Mouse (Mus musculus): ENCODE results near the gene Tanc2. TPM values are rescaled to one million over a fixed set of nuclear protein-coding genes. Genes with fewer than 3 reads are reported as not detected.

The Tanc2 gene
- 10 to 100 TPM; 11.7 to 14.5 TPM for total RNA-seq (2021)

DNA sequence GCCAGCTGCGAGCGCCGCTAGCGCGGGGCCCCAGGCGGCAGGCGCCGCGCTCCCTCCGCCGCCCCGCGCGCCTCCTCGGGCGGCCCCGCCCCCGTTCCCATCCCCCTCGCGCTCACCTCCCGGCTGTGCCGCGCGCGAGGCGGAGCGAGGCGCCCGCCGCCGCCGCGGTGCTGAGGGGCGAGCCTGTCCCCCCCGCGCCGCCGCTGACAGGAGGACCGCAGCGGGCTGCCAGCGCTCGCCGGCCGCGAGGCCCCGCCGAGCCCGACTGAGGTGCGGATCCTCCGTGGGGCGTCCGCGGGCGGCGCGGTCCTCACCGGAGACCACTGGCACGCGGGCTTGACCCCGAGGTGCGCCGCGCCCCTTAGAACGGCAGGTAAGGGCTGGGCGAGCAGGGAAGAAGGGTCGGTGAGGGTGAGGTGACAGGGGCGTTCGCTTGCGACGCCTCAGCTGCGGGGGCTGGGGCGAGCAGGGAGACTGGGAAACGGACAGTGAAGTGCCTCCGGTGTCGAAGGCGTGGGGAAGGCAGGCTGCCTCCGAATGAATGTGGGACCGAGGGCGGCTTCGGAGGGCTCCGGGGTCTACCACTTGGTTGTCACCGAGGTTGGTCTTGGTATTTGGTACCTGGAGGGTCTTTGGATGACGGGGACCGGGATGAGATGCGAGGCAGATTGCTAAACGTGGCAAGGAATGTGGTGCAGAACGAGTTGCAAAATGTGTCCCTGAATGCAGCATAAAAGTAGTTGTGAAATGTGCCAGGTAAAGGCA lies at the start of gene Tanc2:
Gene Tanc2, plus strand, starts transcription at position 110 of the 765 bp plus-strand sequence.
- intact Hi-C loops (cut with DNase I) = loop anchor here (5.0 kb wide), 3 partner anchors 78 to 322 kb away; no protein-coding TSS in a partner anchor
- DNase-seq (ENCODE audit: low spot score) = peak; percentile 34

DNA sequence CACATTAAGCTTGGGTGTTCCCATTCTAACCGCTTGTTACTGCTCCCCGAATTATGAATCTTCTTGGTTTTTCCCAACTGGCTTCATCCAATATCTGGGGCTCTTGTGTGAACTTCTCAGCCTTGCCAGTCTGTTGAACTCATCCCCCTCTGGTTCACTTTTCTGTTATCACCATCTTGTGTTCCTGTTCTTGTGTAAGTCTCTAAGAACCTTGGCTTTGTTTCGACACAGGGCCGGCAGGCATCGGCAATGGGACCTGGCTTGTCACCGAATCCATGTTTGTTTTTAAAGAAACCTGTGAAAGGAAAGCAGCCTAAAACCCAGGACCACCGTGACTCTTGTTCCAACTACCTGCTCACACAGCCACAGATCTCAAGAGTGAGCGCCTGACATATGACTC lies 49.0 kb upstream of the Tanc2 start:
- no peak for DNase-seq (ENCODE audit: low spot score)
- intact Hi-C loops (cut with DNase I) = no loop called here

DNA sequence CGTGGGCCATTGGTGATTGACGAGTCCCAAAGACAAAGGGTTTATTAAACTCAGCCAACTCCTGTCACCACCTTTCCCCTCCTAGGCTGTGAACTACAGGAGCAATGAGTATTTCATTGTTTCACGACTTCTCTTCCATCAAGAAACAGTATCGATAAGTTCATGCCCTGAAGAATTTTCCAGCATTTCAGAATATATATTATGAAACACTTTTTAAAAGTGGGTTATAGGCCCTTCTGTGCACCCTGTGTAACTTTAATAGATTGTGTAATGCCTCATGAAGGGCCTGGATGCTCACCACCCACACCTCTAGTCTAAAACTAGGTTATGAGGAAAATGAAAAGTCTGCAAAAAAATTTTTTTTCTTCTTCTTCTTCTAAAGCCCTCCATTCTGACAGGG lies 48.4 kb upstream of the Tanc2 start:
- DNase-seq (ENCODE audit: low spot score) = no peak
- intact Hi-C loops (cut with DNase I) = no loop called here

DNA sequence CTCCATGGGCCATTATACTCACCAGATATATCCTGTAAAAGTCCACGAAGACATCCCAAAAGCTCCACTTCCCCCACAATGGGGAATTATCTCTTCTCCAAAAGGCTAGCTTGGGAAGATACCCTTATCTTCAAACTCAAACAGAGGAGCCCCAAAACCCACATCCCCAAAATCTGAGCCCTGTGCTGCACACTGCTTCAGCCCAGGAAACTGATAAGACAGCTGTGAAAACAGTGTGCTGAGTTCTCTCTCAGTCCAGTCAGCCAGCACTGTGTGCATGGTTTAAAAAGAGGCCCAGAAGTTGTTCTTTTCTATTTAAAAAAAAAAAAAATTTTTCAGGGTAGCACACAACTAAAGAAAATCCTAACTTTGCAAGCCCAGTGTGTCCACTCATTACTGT lies 47.7 kb upstream of the Tanc2 start:
- intact Hi-C loops (cut with DNase I) = no loop called here
- DNase-seq (ENCODE audit: low spot score) = no peak

DNA sequence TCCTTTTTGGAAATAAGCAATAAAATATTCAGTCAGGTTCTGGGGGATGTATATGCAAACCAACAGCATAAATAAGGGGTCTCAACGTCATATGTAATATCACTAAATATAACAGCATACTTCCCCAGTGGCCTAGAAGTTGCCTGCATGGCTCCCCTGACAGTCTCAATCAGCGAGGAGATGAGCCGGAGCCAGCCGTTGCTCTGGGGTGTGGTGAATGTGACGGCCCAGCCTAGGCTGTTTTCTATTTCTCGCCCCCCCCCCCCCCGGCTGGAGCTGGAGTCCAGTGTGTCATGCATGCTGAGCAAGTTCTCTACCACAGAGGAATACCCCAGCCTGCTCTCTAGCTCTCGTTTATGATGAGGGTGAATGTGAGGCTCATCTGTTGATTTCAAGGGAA lies 44.0 kb upstream of the Tanc2 start:
- intact Hi-C loops (cut with DNase I) = no loop called here
- DNase-seq (ENCODE audit: low spot score) = no peak

DNA sequence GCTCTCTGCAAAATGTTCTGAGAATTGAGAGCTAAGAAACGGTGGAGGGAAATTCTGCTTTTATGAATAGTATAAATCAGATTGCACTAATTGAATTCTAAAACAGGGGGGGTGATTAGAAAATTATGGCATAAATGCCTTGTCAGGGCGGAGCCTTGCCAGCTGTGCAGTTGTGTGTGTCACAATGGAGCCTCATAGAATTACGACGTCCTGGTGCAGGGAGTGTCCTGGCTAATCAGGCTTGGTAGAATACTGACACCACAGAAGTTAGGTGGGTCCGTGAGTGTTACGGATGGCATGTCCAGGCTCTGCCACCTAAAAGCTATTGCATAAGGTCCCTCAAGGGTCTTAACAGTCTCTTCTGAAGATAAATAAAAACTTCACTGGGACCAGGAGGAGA lies 43.4 kb upstream of the Tanc2 start:
- intact Hi-C loops (cut with DNase I) = no loop called here
- DNase-seq (ENCODE audit: low spot score) = no peak

DNA sequence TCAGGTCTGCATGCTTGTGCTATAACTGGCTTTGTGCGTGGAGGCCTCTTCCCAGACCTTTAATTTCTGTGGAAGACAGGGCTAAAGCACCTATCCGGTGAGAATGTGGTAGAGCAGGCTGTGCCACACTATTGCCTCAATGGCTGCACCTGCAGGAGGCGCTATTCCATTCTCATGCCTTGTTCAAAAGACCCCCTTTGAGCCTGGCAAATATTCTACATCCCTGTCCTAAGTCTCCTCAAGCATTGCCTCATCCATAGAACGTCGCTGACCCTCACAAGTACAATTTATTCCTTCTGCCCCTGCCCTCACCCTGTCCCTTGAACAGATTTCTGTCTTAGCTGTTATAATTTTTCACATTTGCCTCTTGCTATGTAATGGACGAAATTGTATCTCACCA lies 41.4 kb upstream of the Tanc2 start:
- intact Hi-C loops (cut with DNase I) = no loop called here

DNA sequence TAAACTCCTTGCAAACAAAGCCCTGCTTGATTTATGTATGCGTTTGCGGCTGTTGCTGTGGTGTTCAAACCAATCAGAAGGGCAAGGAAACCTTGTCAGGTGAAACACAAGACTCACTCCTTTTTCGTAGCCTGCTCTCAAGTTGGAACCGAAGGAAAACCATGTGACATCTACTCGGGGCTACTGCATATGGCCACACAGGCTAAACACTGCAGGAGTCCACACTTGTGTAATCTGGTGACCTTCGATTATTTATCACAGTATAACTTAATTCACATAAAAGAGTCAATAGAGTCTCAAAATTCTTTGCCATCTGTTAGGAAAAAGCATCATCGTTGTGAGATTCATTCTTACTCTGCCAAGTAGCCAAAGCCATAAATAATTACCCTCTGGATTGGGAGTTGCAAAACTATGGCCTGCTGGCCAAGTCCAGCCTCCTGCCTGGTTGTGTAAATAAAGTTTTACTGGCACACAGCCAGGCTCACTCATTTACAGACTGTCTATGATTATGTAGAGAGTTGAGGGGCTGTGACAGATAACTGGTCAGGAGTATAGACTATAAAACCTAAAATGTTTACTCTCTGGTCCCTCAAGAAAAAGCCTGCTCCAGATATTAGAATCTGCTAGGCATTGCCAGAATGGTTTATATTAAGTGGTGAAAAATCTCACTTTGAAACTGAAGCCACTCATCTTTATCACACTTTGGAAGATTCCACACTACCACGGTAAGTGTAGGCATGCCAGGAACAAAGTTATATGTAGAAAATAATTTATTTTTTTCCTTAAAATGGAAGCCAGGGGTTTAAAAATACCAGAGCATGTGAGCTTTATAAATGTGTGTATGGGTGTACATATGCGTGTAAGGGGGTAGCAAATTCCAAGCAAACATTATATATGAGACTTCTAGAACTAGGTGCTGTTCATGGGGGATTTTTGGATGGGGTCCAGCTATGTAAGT lies 40.3 kb upstream of the Tanc2 start:
- no peak for DNase-seq (ENCODE audit: low spot score)
- intact Hi-C loops (cut with DNase I) = no loop called here

More for the DNA sequence above, 41.4 kb upstream of the Tanc2 start:
- DNase-seq (ENCODE audit: low spot score) = no peak

DNA sequence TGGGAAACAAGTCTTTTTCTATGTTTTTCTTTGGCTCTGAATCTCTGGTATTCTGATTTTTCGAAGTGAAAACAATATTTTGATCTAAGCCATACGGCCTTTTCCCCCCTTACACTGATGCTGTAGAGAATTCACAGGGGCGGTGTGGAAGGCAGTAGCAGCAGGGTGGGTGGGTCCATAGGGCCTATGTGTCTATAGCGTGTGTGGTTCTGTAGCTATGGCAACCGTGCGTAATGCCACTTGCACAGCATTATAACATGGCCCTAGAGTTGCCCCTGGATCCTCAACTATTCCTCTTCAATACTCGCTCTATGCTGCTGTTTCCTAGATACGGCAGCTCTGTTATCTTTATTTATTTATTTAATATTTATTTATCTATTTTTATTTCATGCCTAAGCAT lies 32.5 kb upstream of the Tanc2 start:
- intact Hi-C loops (cut with DNase I) = no loop called here
- DNase-seq (ENCODE audit: low spot score) = no peak

DNA sequence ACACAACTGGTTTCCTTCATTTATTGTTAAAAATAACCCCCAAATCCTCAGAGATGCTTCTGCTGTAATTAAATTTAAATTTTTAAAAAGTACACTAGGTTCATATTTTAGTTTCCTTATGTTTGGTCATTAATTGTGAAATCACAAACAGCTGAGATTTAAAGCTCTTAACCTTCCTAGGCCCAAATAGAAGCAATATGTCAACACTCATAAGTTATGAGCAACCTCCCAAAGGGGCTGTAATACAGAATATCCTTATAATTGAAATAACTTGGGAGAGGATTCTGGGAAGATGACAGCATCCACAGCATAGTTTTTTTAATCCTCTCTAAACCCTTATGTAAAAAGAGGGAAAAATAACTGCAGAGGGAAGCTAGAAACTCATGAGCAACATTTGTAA lies 31.7 kb upstream of the Tanc2 start:
- no peak for DNase-seq (ENCODE audit: low spot score)
- intact Hi-C loops (cut with DNase I) = no loop called here

DNA sequence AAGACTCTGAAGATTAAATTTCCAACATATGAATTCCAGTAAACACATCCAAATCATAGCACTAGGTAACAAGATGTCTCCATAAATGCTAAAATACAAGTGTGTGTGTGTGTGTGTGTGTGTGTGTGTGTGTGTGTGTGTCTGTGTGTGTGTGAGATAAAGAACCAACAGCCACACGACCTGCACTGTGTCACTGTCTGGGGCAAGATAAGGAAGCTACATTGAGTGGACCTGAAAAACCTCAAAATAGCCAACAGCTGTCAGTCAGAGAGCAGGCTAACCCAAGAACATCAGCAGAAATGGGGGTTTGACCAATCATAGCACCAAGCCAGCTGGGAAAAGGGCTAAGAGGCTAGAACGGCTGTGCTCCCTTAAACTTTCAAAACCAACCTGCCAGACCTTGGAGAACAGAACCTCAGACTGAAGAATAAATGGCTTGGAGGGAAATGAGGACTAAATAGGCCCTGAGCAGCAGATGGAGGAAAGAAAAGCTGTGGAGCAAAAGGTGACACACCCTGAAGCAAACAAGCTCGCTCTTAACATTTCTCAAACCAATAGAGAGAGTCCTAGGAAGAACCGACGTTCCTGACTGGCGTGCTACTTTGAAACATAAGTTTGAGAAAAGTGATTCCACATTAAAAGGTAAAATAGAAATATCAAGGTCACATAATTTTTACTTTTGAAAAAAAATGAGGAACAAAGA lies 30.8 kb upstream of the Tanc2 start:
- intact Hi-C loops (cut with DNase I) = no loop called here
- no peak for DNase-seq (ENCODE audit: low spot score)

DNA sequence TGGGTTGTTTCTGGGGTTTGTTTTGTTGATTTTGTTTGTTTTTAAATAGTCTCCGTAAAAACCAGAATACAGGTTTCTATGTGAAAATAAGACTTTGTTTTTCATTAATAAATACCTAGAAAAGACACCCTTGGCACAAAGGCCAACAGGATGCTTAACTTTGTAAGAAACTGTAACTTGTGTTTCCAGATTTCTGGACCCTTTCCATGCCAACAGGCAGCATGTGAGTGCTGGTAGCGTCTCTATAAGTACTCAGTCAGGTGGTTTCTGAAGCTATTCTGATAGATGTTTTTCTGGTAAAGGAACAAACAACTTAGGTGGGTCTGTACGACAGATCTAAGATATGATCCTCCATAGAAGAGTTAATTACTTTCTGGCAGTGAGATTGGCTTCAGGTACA lies 26.2 kb upstream of the Tanc2 start:
- intact Hi-C loops (cut with DNase I) = no loop called here

DNA sequence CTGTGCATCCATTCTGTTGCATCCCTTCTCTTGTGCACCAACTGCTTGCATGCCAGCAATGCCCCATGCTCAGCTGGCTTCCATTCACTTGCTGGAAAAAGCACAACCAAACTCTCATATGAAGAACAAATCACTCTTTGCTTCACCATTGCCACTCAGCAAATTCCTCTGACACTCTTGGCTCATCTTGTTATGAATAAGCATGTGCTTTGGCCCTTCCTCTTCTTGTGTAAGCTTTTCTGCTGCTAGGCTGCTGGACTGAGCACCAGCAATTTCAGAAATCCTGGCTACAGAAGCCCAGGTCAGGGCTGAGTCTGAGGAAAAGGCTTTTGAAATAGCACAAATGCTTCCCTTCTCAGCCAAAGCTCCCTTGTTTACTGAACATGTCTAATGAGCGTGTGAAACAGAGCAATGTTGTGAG lies 22.6 kb upstream of the Tanc2 start:
- DNase-seq (ENCODE audit: low spot score) = peak; percentile 2
- intact Hi-C loops (cut with DNase I) = no loop called here

More for the DNA sequence above, 26.2 kb upstream of the Tanc2 start:
- no peak for DNase-seq (ENCODE audit: low spot score)

DNA sequence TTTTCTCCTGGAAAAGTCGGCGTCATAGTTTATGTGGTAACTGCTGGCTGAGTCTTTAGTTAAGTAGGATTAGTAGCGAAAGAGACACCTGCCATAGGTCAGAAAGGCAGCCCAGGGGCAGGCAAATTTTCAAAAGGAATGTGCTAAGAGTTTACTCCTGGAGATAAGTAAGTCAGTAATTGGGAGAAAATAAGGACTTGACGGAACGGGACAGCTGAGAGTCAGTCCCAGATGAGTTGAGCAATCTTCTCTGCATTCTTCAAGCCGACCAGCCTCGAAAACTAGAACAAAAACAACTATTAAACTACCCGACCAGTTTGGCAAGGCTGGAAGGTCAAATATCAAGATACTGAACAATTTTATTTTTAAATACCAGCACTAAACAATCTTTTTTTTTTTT lies 17.8 kb upstream of the Tanc2 start:
- DNase-seq (ENCODE audit: low spot score) = no peak
- intact Hi-C loops (cut with DNase I) = loop anchor here (5.0 kb wide), 1 partner anchor 100 kb away; no protein-coding TSS in a partner anchor

DNA sequence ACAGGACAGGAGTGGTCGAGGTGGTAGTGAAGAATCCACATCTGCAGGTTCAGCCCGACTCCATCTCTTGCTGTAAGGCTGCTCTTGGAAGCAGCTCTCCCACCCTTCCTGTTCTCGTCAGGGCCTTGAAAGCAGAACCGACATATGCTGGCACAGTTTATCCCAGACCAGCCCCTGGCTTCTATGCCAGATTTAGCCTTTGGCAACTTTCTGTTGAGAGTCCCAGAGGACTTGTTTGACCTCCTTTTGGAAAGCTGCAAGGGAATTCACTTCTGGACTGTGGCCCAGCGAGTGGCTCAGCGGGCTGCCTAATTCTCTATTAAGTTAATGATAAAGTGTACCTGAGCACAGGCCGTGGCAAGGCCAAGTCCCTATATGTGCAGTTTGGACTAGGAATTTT lies 15.5 kb upstream of the Tanc2 start:
- intact Hi-C loops (cut with DNase I) = loop anchor here (5.0 kb wide), 1 partner anchor 102 kb away; no protein-coding TSS in a partner anchor
- peak; percentile 51 for DNase-seq (ENCODE audit: low spot score)

DNA sequence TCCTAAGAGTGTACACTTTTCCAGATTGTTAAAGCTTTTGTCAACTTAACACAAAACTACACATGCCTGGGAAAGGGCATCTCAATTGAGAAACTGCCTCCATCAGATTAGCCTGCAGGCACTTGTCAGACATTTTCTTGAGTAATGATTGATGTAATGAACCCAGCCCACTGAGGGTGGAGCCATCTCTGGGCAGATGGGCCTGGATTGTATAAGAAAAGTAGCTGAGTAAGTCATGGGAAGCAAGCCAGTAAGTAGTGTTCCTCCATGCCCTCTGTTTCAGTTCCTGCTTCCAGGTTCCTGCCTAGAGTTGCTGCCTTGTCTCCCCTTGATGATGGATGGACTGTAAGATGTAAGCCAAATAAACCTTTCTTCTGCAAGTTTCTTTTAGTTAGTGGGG lies 12.6 kb upstream of the Tanc2 start:
- intact Hi-C loops (cut with DNase I) = no loop called here
- DNase-seq (ENCODE audit: low spot score) = no peak

DNA sequence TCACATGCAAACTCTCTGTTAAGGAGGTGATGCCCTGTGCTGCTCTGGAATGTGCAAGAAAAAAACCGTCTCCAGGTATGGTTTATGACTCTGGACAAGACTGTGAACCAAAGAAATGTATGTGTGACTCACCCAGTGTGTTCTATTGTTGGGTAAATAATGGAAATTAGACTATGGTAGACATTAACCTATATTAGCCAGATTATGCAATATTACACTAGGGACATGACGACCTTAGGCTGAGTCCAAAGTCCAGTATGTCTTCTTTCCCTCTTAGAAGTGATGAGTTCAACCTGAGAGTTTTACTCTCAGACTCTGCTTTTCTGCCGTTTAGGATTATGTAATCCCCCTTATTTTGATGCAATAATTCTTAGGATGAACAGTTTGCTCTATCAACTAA lies 7.8 kb upstream of the Tanc2 start:
- no peak for DNase-seq (ENCODE audit: low spot score)
- intact Hi-C loops (cut with DNase I) = no loop called here

DNA sequence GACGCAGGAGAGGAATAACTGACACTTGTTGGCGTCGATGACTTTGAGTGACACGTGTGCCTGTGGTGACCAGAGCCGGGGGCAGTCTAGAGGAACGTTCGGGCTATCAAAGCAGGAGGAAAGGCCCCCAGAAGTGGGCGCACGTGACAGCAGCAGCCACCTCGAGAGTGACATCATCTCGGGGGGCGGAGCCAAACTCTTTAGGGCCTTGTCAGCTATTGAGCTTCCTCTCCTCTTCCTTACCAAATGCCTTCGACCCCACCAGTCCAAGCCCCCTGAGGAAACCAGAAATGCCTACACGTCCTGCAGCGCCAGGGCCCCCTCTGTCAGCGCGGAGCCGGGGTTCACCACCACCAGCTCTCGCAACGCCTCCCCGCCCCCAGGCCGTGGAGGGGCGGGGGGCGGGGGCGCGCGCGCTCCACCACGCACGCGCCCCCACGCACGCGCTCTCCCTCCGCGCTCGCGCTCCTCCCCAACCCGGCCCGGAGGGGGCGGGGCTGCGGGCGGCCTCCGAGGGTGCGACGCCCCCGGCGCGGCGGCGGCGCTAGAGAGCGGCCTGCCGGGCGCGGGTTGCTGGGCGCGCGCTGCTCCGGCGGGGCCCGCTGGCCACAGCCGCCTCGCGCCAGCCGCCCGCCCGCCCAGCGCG lies 432 bp upstream of the Tanc2 start:
- DNase-seq (ENCODE audit: low spot score) = peak; percentile 79
- intact Hi-C loops (cut with DNase I) = loop anchor here (5.0 kb wide), 1 partner anchor 77 kb away; no protein-coding TSS in a partner anchor

DNA sequence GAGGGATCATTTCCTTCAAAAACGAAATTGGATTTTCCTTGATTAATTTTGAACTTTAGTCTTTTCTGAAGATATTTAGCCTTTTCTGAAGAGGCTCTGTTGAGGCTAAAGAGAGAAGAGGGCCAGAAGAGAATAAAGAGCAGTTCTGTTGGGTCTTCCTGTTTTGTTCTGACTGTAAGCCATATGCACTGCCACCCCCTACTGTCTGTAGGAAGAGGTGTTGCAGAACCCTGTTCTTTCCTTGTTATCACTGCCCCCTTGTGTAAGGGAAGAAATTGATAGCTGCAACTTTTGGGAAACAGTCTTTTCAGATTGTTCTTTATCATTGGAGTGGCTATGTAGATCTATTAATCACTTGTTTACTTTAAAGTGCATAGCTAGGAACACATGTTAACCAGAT lies 2.1 kb downstream of the Tanc2 start:
- intact Hi-C loops (cut with DNase I) = loop anchor here (1.0 to 5.0 kb wide), 4 partner anchors 229 to 322 kb away; no protein-coding TSS in a partner anchor
- DNase-seq (ENCODE audit: low spot score) = no peak

DNA sequence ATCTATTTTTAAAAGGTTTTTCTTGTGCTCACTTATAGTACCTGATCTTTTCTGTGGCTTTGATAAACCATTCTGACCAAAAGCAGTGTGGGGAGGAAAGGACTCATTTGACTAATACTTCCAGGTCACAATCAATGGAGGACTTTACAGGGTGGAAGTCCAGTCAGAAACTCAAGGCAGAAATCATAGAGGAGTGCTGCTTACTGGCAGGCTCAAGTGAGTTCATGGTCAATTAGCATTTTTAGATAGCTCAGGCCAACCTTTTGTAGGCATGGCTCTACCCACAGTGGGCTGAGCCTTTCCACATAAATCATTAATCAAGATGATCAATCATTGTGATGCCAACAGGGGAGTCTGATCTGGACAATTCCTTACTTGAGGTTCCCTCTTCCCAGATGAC lies 12.4 kb downstream of the Tanc2 start:
- intact Hi-C loops (cut with DNase I) = no loop called here
- no peak for DNase-seq (ENCODE audit: low spot score)

All from heart, postnatal 25 days (tissue).